Mouse (Mus musculus) bone marrow macrophage, adult 2 months (primary cell): ENCODE measurements around the gene Uqcrq. TPM values are rescaled to one million over a fixed set of nuclear protein-coding genes. Genes with fewer than 3 reads are reported as not detected.

Experiments used
- H3K27ac ChIP-seq: 2 replicates; pipeline ENCODE4 v1.5.1; 2012; ENCODE audit warnings: low read depth, low read length; ENCODE audit not compliant: insufficient read depth
- H3K4me1 ChIP-seq: 2 replicates; pipeline ENCODE4 v1.6.1; 2012; ENCODE audit warnings: low read length; ENCODE audit not compliant: control insufficient read depth, insufficient read depth
- H3K4me3 ChIP-seq: 2 replicates; pipeline ENCODE4 v1.5.1; 2012; ENCODE audit warnings: mild to moderate bottlenecking, low read length, moderate library complexity; ENCODE audit not compliant: insufficient read depth
- CTCF ChIP-seq: IDR thresholded peaks from 2 replicates; pipeline ENCODE4 v1.5.1; 2012; ENCODE audit warnings: low read depth, mild to moderate bottlenecking, low read length, moderate library complexity
- POLR2A ChIP-seq: IDR thresholded peaks from 2 replicates; pipeline ENCODE4 v1.6.1; 2012; ENCODE audit warnings: mild to moderate bottlenecking, low read depth, low read length, borderline replicate concordance
- polyA plus RNA-seq: library from polyadenylated mRNA; stranded (reverse); fragments of >200 nt; gene quantifications from 2 replicates; pipeline ENCODE4 v1.2.4, GENCODE M21; 2012; ENCODE audit not compliant: missing spikeins, insufficient read depth, insufficient read length

Uqcrq gene
- polyA plus RNA-seq = 192 and 202 TPM in 2 replicates

DNA sequence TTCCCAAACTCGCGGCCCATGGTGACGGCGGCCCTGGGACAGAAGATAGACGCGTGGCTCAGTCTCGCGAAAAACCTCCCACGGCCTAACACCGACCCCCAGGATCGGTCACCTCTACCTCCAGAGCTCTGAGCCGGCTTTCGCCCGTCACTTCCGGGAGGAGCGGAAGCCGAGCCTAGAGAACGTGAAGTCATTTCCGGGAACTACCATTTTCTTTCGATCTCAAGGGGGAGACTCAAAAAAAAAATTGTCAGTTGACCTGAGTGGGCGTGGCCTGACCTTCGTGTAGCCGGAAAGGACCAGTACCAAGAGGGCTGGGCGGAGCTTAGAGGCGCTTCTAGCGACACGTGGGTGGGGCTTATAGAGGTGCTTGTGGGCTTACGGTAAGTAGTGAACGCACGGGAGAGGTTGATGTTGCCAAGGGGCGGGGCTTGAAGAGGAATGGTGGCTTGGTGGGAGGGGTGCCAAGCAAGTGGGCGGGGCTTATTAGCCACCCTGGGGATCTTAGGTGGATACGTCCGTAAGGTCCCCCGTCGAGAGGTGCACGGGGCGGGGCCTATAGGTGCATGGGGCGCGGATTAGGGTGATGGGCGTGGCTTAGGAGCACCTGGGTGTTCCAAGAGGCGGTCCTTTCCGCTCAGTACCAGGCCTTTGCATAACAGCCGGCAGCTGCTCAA, at the start of gene Uqcrq, which contains the start of gene Gdf9:
Uqcrq (minus strand) TSS at position 162 of the 677 bp plus-strand sequence.
Gdf9 (plus strand) TSS at position 354 of the 677 bp plus-strand sequence.
- peaks cover 13% of the 10 kb centered on the region for H3K4me1 ChIP-seq
- TF ChIP-seq POLR2A = no peak
- TF ChIP-seq CTCF = no peak
- H3K4me3 ChIP-seq = peak within 1 kb of the TSS; percentile 77
- H3K27ac ChIP-seq = peak within 1 kb of the TSS; percentile 66

DNA sequence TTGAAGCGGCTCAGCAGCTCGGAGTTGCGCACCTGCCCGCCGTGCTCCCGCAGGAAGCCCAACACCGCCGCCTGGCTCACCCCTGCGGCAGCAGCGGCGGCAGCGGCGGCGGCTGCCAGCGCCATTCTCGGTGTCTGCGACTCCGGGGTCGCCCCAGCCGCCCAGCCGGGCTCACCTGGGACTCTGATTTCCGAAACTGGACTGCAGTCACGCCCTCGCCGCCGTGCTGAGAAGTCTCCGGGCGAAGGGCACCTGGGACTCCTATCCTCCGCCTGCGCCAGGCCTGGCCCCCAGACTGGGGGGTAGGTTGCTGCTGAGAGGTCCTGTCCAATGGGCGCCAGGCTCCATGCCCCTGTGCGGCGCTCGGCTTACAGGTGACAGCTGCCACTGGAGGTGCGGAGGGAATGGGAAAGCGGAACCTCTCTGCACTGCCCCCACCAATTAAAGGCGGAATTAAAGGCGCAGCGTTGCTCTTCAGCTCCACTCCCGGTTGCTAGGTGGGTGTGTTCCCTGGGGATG, 49.2 kb upstream of the Uqcrq start, which contains the start of the genes Gm9945 and Sowaha:
Gm9945 (plus strand) TSS at position 384 of the 519 bp plus-strand sequence.
Sowaha (minus strand) TSS at position 492 of the 519 bp plus-strand sequence.
- Histone ChIP-seq H3K27ac (no peak within 1 kb of the TSS), H3K4me3 (peak within 1 kb of the TSS; percentile 57), H3K4me1 (no peaks in the 10 kb centered on the region)
- TF ChIP-seq CTCF (no peak), POLR2A (no peak)

DNA sequence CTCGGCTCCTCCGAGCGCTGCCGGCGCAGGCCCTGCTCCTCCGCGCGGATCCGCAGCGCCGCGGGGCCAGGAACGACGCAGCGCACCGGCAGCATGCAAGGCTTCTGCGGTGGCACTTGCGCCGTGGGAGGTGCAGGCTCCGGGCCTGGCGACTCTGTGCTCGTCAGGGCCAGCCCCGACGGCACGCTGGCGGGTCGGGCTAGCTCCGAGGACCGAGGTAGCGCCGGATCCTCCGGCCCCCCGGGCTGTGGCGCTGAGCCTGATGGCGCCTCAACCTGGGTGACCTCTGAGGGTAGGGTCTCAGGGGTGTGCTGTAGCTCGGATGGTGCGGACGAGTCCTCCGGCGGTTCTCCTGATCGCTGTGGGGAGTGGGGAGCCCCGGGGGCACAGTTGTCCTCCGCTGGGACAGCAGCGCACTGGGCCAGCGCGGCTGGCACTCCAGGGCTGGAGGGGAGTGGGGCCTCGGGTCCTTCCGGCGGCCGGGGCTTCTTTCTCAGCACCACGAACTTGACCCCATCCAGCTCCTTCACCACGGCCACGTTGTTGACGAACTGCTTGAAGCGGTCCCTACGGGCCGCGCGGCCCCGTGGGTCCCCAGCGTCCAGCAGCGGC, 48.6 kb upstream of the Uqcrq start:
- Histone ChIP-seq H3K27ac (no peak overlapping the region), H3K4me3 (peak overlapping the region; percentile 57), H3K4me1 (no peaks in the 10 kb centered on the region)
- TF ChIP-seq POLR2A = no peak
- no peak for TF ChIP-seq CTCF

DNA sequence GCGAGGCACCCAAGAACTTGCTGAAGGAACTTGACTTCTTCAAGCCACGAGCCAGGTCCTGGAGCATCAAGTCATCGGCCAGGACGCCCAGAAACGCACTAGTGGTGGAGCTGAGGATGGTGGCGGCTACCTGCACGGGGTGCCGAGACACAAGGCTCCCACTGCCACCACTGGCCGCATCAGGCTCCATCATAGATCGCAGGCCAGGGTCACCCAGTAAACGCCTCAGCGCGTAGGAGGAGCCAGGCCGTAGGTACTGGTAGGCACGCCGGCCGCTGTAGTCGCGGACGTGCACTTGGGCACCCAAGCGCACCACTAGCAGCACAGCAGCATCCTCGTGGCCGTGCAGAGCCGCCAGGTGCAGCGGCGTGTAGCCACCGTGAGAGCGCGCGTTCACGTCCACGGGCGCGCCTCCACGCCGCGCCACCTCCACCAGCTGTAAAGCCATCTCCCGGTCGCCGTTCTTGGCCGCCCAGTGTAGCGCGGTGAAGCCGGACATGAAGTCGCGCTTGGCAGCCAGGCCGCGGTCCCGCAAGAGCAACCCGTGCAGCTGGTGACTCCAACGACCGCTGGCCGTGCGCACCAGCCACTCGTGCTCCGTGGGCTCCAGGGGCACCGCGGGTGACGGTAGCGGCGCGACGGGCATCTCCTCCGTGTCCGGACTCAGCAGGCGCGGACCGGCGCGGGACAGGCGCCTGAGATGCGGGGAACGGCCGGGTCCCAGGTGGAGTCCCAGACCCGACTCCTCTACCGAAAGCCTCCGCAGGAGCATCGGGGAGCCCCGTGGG, 47.9 kb upstream of the Uqcrq start:
- Histone ChIP-seq H3K4me1 (no peaks in the 10 kb centered on the region), H3K4me3 (peak overlapping the region; percentile 39), H3K27ac (no peak overlapping the region)
- TF ChIP-seq CTCF = no peak
- no peak for TF ChIP-seq POLR2A

DNA sequence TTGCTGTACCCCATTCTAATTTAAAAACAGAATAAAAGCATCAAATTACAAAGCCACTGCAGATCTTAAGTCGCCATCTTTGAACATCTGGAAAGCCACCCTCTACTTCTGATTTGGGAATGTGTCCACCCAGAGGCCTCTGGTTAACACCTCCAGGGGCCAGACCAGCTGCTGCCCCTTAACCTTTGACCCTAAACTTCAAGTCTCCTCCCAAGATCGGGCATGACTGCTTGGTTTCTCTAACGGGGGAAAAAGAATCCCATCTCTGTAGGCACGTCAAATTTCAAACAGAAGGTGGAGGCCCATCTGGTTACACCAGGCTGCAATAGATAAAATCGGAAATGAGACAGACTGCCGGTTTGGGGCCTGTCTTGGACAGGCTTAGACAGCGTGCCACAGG, 47.2 kb upstream of the Uqcrq start:
- Histone ChIP-seq H3K4me1 (no peaks in the 10 kb centered on the region), H3K27ac (no peak overlapping the region), H3K4me3 (no peak overlapping the region)
- no peak for TF ChIP-seq CTCF
- no peak for TF ChIP-seq POLR2A

DNA sequence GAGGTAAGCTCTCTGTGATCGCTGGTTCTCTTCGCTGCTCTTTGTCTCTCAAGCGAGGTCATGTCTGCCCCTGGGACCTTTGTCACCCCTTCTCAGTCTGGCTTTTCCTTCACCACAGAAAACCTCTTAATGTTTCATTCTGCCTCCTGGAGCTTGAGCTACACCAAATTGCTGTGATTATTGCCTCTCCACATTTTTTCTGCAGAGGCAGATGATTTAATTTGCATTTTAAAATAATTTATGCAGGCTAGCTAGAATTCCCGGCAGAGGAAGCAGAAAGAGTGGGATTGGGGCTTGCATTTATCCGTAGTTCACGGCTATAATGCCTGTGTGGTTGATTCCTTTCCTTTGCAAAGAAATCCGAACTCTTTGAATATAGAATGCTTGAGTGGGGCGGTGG, 45.0 kb upstream of the Uqcrq start:
- TF ChIP-seq POLR2A = no peak
- TF ChIP-seq CTCF = no peak
- H3K4me1 ChIP-seq = no peaks in the 10 kb centered on the region
- H3K27ac ChIP-seq = no peak overlapping the region
- no peak overlapping the region for H3K4me3 ChIP-seq

DNA sequence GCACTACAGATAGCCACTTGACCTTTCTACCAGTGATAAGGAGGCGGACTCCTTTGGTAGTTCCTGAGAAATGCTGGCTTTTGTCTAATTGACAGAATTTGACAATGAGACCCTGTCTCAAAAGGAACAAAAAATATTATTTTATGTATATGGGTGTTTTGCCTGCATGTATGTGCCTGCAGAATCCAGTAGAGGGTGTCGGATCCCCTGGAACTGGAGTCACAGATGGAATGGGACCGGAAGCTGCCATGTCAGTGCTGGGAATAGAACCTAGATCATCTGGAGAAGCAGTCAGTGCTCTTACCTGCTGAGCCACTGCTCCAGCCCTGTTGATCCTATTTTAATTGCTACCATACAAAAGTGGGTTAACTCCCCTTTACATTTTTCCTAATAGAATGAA, 42.1 kb upstream of the Uqcrq start:
- Histone ChIP-seq H3K27ac (no peak overlapping the region), H3K4me3 (no peak overlapping the region), H3K4me1 (no peaks in the 10 kb centered on the region)
- no peak for TF ChIP-seq CTCF

DNA sequence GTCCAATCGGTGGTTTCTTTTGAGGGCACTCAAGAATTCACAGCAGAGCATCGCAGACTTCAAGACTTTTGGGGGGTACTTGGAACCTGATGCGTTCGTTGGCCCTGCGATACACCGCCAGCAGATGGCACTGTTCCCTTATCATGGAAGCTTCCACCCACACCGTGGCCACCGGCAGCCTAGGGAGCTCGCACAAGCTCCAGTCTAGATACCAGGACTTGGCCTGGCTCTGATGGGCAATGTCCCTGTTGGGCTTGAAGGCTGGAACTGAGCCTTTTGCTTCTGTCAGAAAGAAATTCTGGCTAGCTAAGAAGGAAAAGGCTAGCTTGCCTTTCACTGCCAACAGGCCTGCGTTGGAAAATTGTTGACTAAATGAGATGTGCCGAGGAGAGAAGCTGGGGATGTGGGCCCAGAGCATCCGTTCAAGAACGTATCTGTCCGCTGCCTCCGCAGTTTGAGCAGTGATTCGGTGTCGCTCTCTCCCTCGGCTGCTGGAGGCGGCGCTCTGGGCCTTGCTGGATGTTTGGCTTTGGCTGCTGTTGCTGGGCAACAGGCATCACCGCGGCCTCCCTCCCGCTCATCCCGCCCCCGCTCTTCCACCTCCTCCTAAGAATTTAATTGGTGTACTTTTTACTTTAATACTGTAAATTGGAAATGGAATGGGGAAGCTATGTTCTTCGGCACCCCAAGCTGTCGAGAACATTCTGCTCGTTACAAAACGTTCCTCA, 39.5 kb upstream of the Uqcrq start, which contains the start of gene Gm9837:
Gm9837 (minus strand) TSS at position 512 of the 728 bp plus-strand sequence.
- Histone ChIP-seq H3K4me1 (no peaks in the 10 kb centered on the region), H3K4me3 (no peak within 1 kb of the TSS; the same call in 1 of the 2 replicates), H3K27ac (no peak within 1 kb of the TSS)
- peak; percentile 99 for TF ChIP-seq CTCF
- TF ChIP-seq POLR2A = no peak

DNA sequence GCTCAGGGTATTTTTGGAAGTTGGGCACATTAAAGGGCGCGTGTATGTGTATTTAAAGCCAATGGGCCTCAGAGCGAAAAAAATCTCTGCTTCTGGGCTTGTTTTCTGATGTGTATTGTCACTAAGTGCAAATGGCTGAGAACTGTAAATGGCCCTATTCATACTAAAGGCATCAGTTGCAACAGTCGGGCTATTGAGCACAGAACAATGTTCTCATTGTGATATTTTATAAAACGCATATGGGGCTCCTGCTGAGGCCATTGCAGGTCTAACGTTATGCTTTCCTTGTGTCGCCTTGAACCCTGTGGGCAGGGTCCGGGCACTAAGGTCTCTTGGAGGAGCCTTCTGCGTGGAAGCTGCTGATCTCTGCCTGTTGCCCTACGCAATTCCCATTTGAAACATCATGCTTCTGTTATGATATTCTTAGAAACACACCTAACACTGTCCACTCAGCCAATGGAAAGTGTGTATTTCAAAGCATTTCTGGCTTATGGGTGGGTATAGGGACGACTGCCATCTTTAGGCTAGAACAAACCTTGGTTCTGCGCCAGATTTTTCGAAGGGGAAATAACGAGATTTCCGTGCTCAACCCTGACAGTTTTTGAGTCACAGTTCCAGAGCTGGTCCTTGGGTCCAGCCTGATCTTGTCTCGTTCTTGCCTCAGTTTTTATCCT, 38.8 kb upstream of the Uqcrq start:
- no peak overlapping the region; the same call in 1 of the 2 replicates for H3K4me3 ChIP-seq
- H3K27ac ChIP-seq = no peak overlapping the region
- TF ChIP-seq POLR2A = no peak
- no peak for TF ChIP-seq CTCF
- H3K4me1 ChIP-seq = no peaks in the 10 kb centered on the region
